ENCODE assay signal across 27 mouse cellular contexts in the genomic region with DNA sequence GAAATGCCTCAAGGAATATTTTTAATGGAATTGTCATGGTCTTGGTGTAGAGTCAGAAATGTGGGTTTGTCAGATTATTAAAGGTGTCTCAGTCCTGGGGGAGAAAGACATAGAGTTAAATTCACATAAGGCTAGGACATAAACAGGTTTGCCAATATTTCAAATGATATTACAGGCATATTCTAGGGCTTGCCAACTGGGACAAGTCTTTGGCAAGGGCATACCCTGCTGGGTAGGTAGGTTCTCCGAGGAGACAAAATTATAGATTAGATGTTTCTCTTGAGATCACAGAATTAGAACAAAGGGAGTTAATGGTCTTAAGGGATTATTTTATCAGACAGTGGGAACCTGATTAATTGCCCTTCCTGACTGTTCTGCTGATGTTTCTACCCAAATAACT.
DNase-seq lines count a peak whose midpoint lies in the region; ATAC-seq lines count a peak whose summit lies in the region.
"Had no signal": no experiment of that assay in that cellular context is flagged by ENCODE, and none has a peak within 500 bp of the region (broad histone marks: within the 10 kb centered on the region; RNA-seq: fewer than 3 reads in every experiment).

No protein-coding gene starts in this region.

- no peak overlapping the region for H3K27ac ChIP-seq in heart, embryonic 12.5 days (ENCODE audit: poor library complexity, severe bottlenecking)
- H3K27ac ChIP-seq in liver, embryonic 11.5 days (ENCODE audit: low read depth, low read length) = no peak overlapping the region
- H3K27ac ChIP-seq in hindbrain, embryonic 16.5 days (ENCODE audit: low read depth, low read length) = no peak overlapping the region
- H3K27ac ChIP-seq: embryonic facial prominence, embryonic 12.5 days; embryonic facial prominence, embryonic 15.5 days; gastrocnemius, adult 2 months; heart, adult 2 months; heart, embryonic 10.5 days; hindbrain, embryonic 10.5 days; hindbrain, embryonic 13.5 days; hindbrain, postnatal 0 days had no signal

- no peaks in the 10 kb centered on the region for H3K4me1 ChIP-seq in heart, embryonic 12.5 days (replicated peaks)
- no peaks in the 10 kb centered on the region for H3K4me1 ChIP-seq in liver, embryonic 11.5 days (replicated peaks; ENCODE audit: control insufficient read depth, insufficient read depth, low read length)
- no peaks in the 10 kb centered on the region for H3K4me1 ChIP-seq in hindbrain, embryonic 16.5 days (ENCODE audit: control insufficient read depth, insufficient read depth, low read depth, low read length)
- H3K4me1 ChIP-seq: embryonic facial prominence, embryonic 12.5 days; embryonic facial prominence, embryonic 15.5 days; heart, embryonic 10.5 days; hindbrain, embryonic 10.5 days; hindbrain, embryonic 13.5 days had no signal

- peak; percentile 66 for ATAC-seq in cerebellum, adult (ENCODE audit: insufficient number of reproducible peaks, low FRiP score, low TSS enrichment)
- ATAC-seq in heart, embryonic 12.5 days (ENCODE audit: insufficient number of reproducible peaks, low FRiP score) = no peak
- no peak for ATAC-seq in liver, embryonic 11.5 days (replicated peaks; ENCODE audit: low FRiP score)
- ATAC-seq in hindbrain, embryonic 16.5 days = no peak
- ATAC-seq: forebrain, embryonic 14.5 days; forebrain, postnatal 0 days; hindbrain, postnatal 0 days; inflammation-experienced regulatory T-cells, adult 6 months; intestine, embryonic 16.5 days; Patski had no signal

- H3K4me3 ChIP-seq in heart, embryonic 12.5 days = no peak overlapping the region
- H3K4me3 ChIP-seq in liver, embryonic 11.5 days (ENCODE audit: low read depth, low read length) = no peak overlapping the region
- no peak overlapping the region for H3K4me3 ChIP-seq in hindbrain, embryonic 16.5 days (ENCODE audit: low read length)
- H3K4me3 ChIP-seq: embryonic facial prominence, embryonic 12.5 days; embryonic facial prominence, embryonic 15.5 days; gastrocnemius, adult 2 months; heart, adult 2 months; heart, embryonic 10.5 days; hindbrain, embryonic 10.5 days; hindbrain, embryonic 13.5 days had no signal

- no peaks in the 10 kb centered on the region for H3K9me3 ChIP-seq in heart, embryonic 12.5 days (replicated peaks)
- no peaks in the 10 kb centered on the region for H3K9me3 ChIP-seq in liver, embryonic 11.5 days (ENCODE audit: control insufficient read depth, low read length)
- H3K9me3 ChIP-seq in hindbrain, embryonic 16.5 days (ENCODE audit: control insufficient read depth, low read length) = no peaks in the 10 kb centered on the region
- H3K9me3 ChIP-seq: embryonic facial prominence, embryonic 12.5 days; embryonic facial prominence, embryonic 15.5 days; G1E; heart, embryonic 10.5 days; hindbrain, embryonic 10.5 days; hindbrain, embryonic 13.5 days had no signal

- H3K36me3 ChIP-seq in heart, embryonic 12.5 days = no peaks in the 10 kb centered on the region
- H3K36me3 ChIP-seq in liver, embryonic 11.5 days (ENCODE audit: control insufficient read depth, insufficient read depth, low read length) = no peaks in the 10 kb centered on the region
- H3K36me3 ChIP-seq in hindbrain, embryonic 16.5 days (ENCODE audit: control insufficient read depth, insufficient read depth, low read length) = no peaks in the 10 kb centered on the region
- H3K36me3 ChIP-seq: embryonic facial prominence, embryonic 12.5 days; embryonic facial prominence, embryonic 15.5 days; G1E; heart, embryonic 10.5 days; hindbrain, embryonic 10.5 days; hindbrain, embryonic 13.5 days had no signal

- no peak overlapping the region for H3K9ac ChIP-seq in heart, embryonic 12.5 days
- no peak overlapping the region for H3K9ac ChIP-seq in liver, embryonic 11.5 days (ENCODE audit: low read depth, low read length)
- H3K9ac ChIP-seq in hindbrain, embryonic 16.5 days (ENCODE audit: low read depth, low read length) = no peak overlapping the region
- H3K9ac ChIP-seq: embryonic facial prominence, embryonic 12.5 days; embryonic facial prominence, embryonic 15.5 days; forebrain, postnatal 0 days; hindbrain, embryonic 13.5 days had no signal

- DNase-seq in cerebellum, adult 8-10 months = no peak
- peak; percentile 13 for DNase-seq in heart, adult 11 months
- DNase-seq in cerebellum, postnatal 10 days = peak; percentile 9 to 26
- DNase-seq in liver, embryonic 11.5 days (ENCODE audit: low spot score) = no peak
- DNase-seq: adrenal gland, postnatal 25 days; B cell, adult 2 months; forebrain, postnatal 0 days; gastrocnemius, adult 2 months; gastrocnemius, postnatal 25 days; heart, adult 2 months; kidney, adult 18-20 months; kidney, adult 9 months had no signal

- no peak overlapping the region for H3K4me2 ChIP-seq in heart, embryonic 12.5 days
- no peak overlapping the region for H3K4me2 ChIP-seq in liver, embryonic 11.5 days
- H3K4me2 ChIP-seq in hindbrain, embryonic 16.5 days (ENCODE audit: low read length) = no peak overlapping the region
- H3K4me2 ChIP-seq: embryonic facial prominence, embryonic 12.5 days; embryonic facial prominence, embryonic 15.5 days; hindbrain, embryonic 13.5 days had no signal

- no peaks in the 10 kb centered on the region for H3K27me3 ChIP-seq in heart, embryonic 12.5 days (replicated peaks)
- no peaks in the 10 kb centered on the region for H3K27me3 ChIP-seq in liver, embryonic 11.5 days (replicated peaks; ENCODE audit: control insufficient read depth, insufficient read depth, low read length)
- H3K27me3 ChIP-seq in hindbrain, embryonic 16.5 days (replicated peaks; ENCODE audit: control insufficient read depth, insufficient read depth, low read length) = no peaks in the 10 kb centered on the region
- H3K27me3 ChIP-seq: CH12.LX; embryonic facial prominence, embryonic 12.5 days; embryonic facial prominence, embryonic 15.5 days; hindbrain, embryonic 13.5 days had no signal

- 77% methylated on average over 1 of the region's 1 CpGs for WGBS in heart, embryonic 12.5 days
- WGBS in liver, embryonic 11.5 days = 85% methylated on average over 1 of the region's 1 CpGs
- WGBS in hindbrain, embryonic 16.5 days = 77% methylated on average over 1 of the region's 1 CpGs

Comparison
In these comparisons a context has a peak if more than half of its experiments do, and no peak if none do; other contexts are left out.
1. DNase-seq: peak in heart, adult 11 months (single experiment) and cerebellum, postnatal 10 days (2 of 2); none in cerebellum, adult 8-10 months (single experiment) and liver, embryonic 11.5 days (single experiment).